Mouse (Mus musculus) monocyte, adult 5-6 weeks (primary cell): ENCODE measurements at regions not wholly inside any gene's neighbourhood (a gene's known extent, or its start where the extent isn't known, plus 50 kb on each side); places are given as distances from the start of the nearest gene placed in this dataset.

Source experiments
- ATAC-seq: fragments of 153-309, 156-312 bp; replicated peaks from 2 replicates; pipeline ENCODE4 v1.8.0; 2017; ENCODE audit warnings: mild to moderate bottlenecking; ENCODE audit not compliant: low TSS enrichment, insufficient number of reproducible peaks, severe bottlenecking, poor library complexity, low FRiP score

- ATAC-seq = no peak
Observed at GRCm38 (mm10) chr9:24923514-24923913, 149.4 kb upstream of the Tbx20 start.

DNA sequence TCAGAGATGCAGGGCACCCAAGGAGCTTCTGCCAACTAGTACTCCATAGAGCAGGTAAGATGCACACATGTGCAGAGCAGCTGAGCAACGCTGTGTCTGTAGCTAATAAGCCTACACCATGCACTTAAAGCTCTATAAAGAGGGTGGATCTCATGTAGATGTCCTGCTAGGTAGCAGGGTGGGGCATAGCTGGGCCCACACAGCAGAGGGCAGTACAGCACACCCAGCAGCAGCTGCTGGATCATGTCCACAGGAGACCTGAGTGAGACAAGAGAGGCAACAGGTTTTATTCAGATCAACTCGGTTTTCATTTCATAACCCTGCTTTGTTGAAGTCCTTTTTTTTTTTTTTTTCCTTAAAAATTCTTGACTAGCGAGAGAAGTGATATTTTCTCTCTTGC lies 151.5 kb upstream of the Gm10181 start:
- ATAC-seq = no peak

DNA sequence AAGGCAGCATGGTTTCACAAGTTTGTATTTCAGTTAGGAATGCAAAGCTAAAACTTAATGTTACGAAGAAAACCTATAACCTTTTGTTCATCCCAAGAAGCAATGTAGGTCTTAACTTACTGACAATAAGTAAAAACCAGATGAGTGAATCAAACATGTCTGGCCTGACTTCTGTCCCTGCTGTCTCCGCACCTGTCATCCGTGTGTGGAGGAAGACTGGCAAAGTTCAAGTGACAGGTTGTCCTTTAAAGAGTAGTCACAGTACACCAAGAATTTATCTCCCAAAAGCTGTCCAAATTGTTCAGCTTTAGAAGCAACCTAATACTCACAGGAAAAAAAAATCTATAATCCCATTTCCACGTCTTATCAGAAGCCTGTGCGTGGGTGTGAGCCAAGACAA lies 146.3 kb upstream of the Gm10181 start:
- ATAC-seq = no peak

- no peak for ATAC-seq
Observed at GRCm38 (mm10) chr9:24943830-24944229, 145.4 kb upstream of the Gm10181 start.

- ATAC-seq = no peak
Observed at GRCm38 (mm10) chr9:24952516-24952915, 136.7 kb upstream of the Gm10181 start.

GRCm38 (mm10) chr9:24955641-24956040 lies 133.6 kb upstream of the Gm10181 start:
- no peak for ATAC-seq

GRCm38 (mm10) chr9:24956566-24956965 lies 132.7 kb upstream of the Gm10181 start:
- ATAC-seq = no peak

GRCm38 (mm10) chr9:24963290-24963689 lies 125.9 kb upstream of the Gm10181 start:
- no peak for ATAC-seq

DNA sequence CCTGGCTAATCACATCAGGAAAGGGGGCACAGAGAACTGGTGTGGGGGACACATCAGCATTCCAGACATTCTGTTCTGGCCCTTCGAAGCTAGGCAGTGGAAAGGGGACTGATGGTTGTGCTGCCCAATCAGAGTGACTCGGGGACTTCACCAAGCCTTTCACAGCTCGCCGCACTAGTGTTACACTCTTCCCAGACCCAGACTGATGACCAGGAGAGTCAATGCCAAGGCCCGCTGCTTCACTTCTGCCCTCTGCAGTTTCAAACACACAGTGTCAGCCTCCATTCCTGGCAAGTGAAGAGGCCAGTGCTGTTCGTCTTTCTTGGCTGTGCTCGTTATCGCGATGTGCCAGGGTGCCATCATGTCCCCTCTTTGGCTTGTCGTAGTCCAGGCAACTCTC lies 121.7 kb upstream of the Gm10181 start:
- ATAC-seq = no peak

DNA sequence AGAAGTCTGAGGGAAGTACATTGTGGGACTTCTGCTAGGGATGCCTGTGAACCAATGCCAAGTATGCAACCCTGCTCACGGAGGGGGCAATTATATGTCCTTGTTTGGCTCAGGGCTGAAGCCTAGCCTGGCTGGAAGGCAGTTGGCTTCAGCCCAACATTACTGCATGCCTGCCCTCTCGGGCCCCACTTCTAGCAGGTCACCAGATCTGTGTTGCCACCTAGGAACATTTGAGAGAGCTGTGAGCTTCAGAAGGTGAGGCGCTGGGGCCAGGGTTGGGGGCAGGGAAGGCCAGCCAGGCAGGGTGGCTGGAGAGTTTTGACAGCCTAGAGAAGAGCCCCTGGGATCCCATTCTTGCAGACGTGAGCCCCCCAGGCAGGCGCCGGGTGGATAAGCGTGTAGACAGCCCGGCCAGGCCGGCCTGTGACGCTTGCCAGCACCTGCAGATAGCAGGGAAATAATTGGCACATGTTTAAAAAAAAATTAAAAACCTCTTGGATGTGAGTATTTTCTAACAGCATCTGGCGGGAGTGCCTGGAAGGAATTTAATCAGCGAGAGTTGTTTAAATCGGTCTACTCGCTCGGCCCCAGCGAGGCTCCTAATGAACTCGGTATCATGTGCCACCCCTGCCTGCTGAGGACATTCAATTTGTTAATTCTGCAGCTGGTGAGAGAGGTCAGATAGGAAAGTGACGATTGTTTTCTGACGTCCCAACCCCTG lies 115.0 kb upstream of the Gm10181 start:
- ATAC-seq = no peak

DNA sequence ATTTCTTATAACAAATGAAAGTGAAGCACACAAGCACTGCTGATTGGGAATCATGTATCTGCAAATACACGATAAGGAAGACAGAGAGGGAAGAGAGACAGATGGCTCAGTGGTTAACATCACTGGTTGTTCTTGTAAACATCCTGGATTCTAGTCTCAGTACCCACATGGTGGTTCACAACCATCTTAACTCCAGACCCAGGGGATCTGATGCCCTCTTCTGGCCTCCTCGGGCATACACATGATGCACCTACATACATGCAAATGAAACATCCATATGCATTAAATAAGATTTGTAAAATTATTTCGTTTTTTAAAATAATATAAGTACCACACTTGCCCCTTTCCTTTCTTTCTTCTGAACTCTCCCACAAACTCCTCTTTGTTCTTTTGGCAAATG lies 106.4 kb upstream of the Gm10181 start:
- ATAC-seq = no peak

DNA sequence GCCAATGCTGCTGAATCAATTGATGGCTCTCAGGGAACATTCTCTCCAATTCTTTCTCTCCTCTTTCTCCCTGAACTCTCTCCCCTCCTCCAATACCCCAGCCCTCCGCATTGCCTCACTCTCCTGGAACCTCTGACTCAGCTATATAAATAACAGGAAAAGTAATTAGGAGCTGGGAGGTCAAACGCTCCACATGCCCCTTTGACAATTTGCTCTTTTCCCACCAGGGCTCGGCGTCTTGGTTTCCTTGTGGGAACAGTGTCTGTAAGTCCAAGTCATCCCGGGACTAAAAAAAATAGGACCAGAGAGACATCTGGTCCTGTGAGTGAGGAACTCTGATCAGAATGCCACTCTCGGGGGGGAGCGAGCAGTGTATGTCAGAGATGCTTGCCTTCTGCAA lies 94.7 kb upstream of the Gm10181 start:
- no peak for ATAC-seq

DNA sequence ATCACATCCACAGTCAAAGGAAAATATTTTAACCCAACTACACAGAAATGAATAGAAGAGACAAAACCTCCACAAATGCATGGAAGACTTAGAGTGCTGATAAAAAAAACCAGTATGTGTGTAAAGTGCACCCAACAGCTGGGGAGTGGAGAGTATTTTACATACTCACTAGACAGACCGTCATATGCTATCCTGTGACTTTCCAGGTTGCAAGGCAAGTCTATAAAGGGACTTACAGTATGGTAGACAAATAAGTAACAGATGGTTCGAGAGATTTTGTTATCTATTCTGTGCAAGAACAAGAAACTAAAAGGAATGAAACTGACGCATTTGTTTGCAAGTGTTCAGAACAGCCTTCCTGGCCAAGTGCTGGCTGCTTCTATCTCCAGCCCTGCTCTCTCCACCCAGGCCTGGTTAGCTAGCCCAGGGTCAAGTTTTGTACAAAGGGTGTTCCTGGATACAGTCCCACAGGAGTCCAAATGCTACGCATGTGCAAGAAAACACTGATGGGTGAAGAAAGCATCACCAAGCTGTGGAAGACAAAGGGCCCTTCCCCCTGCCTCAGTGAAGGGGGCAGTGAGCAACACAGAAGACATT lies 68.0 kb upstream of the Gm10181 start:
- ATAC-seq = no peak

DNA sequence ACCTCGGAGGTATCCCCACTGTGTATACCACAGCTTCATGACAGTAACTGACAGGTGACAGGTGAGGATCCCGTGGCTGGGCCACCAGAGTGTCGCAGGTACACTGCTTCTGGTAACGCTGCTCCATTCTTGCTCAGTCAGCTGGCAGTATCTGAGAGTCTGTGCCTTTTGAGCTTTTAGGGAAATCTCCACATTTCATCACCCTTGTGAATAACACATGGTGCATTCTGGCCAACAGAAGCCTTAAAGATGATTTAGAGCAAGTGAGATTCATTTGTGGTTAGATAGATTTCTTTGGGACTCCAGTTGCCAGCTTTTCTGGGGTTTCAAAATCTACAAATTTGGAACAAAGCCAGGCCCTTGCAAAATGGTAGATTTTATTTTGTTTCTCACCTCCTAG lies 66.8 kb upstream of the Gm10181 start:
- no peak for ATAC-seq

DNA sequence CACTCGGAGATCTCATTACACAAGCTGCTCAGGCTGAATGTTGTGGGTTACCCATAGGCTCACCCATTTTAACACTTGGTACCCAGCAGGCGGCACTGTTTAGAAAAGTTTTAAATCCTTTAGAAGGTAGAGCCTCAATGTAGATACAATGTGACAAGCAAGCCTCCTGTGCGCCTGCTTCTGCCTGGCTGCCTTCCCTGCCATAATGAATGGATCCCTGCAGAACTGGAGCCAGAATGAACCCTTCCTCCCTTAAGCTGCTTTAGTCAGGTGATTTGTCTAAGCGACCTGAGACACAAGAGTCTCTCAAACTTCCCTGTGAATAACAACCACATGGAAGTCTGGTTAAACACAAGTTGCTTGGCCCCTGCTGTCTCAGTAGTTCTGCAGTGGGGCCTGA lies 64.7 kb upstream of the Gm10181 start:
- no peak for ATAC-seq

DNA sequence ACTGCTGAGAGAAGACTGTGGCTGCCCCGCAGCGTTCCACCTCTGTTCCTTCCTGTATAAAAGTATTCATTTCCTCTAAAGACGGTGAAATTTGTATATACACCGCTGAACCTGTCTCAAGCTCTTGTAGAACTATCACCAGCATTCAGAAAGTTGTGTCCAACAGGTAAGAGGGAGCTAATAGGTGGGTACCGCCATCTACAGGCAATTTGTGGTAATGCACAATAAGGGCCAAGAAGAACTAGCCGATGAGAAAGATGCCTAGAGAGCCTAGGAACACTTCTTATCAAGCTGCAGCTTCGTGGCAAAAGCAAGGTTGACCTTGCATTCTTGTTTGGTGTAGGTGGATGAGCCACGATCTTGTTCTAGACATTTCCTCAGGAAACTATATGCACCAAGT lies 61.6 kb upstream of the Gm10181 start:
- 0 out of 2 replicates have a peak, but pooled peaks have one; percentile 40 for ATAC-seq

DNA sequence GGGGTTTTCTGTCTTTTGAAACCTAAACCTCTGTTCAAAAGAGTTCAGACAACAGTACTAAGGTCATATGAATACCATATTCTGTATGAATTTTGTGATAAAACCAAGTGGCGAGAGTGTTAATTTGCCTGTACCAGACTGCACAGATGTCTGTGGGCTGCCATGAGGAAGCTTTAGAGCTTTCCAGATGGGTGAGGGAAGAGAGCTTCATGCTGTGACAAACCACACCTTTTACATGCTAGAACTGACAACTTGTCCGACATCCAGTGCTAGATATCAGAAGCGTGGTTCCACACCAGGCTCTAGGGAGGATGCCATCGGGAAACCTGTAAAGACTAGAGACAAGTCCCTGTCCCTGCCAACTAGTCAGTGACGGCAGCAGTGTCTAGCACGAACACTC lies 60.9 kb upstream of the Gm10181 start:
- no peak for ATAC-seq

GRCm38 (mm10) chr9:25031466-25031865 lies 57.8 kb upstream of the Gm10181 start:
- ATAC-seq = no peak
